Mouse (Mus musculus) liver, adult 2 months (tissue): ENCODE results near the gene Snhg11. TPM values are rescaled to one million over a fixed set of nuclear protein-coding genes. Genes with fewer than 3 reads are reported as not detected.
"Not testable (repeated sequence)": the region's sequence is repeated elsewhere in the genome, so short reads cannot be mapped to it uniquely, and the experiment has no call there.

Source experiments
- DNase-seq: peaks from one replicate; pipeline ENCODE4 v3.0.0-alpha.2; 2011; ENCODE audit warnings: low read depth, low spot score; ENCODE audit errors: extremely low read depth
- H3K27ac ChIP-seq: fragments of 200-500 bp; replicated peaks from 2 replicates; pipeline ENCODE4 v1.5.1; 2012; ENCODE audit warnings: low read depth, mild to moderate bottlenecking, control low read depth, inconsistent platforms, low read length; ENCODE audit not compliant: insufficient read depth
- H3K27me3 ChIP-seq: fragments of 200-500 bp; 2 replicates; pipeline ENCODE4 v1.6.1; 2012; ENCODE audit warnings: mild to moderate bottlenecking, moderate library complexity, low read length, inconsistent platforms; ENCODE audit not compliant: control insufficient read depth, insufficient read depth
- H3K36me3 ChIP-seq: fragments of 200-500 bp; 2 replicates; pipeline ENCODE4 v1.6.1; 2012; ENCODE audit warnings: low read length, inconsistent platforms; ENCODE audit not compliant: control insufficient read depth, insufficient read depth
- H3K4me1 ChIP-seq: fragments of 200-500 bp; 2 replicates; pipeline ENCODE4 v1.6.1; 2011; ENCODE audit warnings: low read length; ENCODE audit not compliant: control insufficient read depth, insufficient read depth
- H3K4me3 ChIP-seq: fragments of 200-500 bp; 2 replicates; pipeline ENCODE4 v1.5.1; 2011; ENCODE audit warnings: low read depth, mild to moderate bottlenecking, control low read depth, low read length, moderate library complexity; ENCODE audit not compliant: insufficient read depth
- H3K79me2 ChIP-seq: fragments of 200-500 bp; 2 replicates; pipeline ENCODE4 v1.6.1; 2012; ENCODE audit warnings: inconsistent platforms, mild to moderate bottlenecking, low read length, moderate library complexity; ENCODE audit not compliant: control insufficient read depth, insufficient read depth
- H3K9ac ChIP-seq: fragments of 200-500 bp; 2 replicates; pipeline ENCODE4 v1.6.1; 2012; ENCODE audit warnings: low read depth, mild to moderate bottlenecking, control low read depth, inconsistent platforms, low read length
- CTCF ChIP-seq: fragments of 200-500 bp; IDR thresholded peaks from 2 replicates; pipeline ENCODE4 v1.5.1; 2011; ENCODE audit warnings: low read depth, low read length, control low read depth
- POLR2A ChIP-seq: fragments of 200-500 bp; IDR thresholded peaks from 2 replicates; pipeline ENCODE4 v1.6.1; 2011; ENCODE audit warnings: low read length, control low read depth; ENCODE audit not compliant: insufficient read depth; ENCODE audit errors: extremely low read depth
- WGBS: fragments of 180-500 bp; shearing (Covaris S2); methylation state at CpG from one replicate; pipeline ENCODE4 v1.1.7; 2018; 5-methylcytosine and 5-hydroxymethylcytosine counted together
- polyA plus RNA-seq: library from polyadenylated mRNA; depleted of rRNA; stranded (reverse); fragments of >200 nt; gene quantifications from 2 replicates; pipeline ENCODE4 v1.2.3, GENCODE M21; 2012
- total RNA-seq: library from RNA; depleted of rRNA; stranded (reverse); fragments of >200 nt; gene quantifications from 2 replicates; pipeline ENCODE4 v1.2.3, GENCODE M21; 2014

Gene Snhg11
- total and polyA plus RNA-seq, 2 experiments = 0.92 to 3.5 TPM

DNA sequence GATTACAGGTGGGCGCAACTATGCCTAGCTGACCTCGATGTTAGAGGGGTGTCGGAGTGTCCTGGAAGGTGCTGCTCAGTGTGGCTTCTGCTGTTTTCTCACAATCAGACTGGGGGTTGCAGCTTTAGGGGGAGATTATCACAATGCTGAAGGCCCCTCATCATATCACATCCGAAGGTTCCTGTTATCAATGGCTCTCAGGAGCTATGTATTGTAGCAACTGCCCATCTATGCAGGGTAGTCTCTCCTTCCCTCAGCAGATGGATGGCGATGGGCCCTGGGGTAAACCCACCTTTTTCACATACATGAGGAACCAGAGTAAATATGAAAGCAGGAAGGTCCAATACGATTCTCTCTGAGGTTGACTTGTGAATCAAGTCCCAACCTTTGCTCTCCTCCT, 20.9 kb downstream of the Snhg11 start:
- Histone ChIP-seq H3K4me3 (no peak overlapping the region), H3K4me1 (peaks cover 6% of the 10 kb centered on the region; the same call in 1 of the 2 replicates), H3K27ac (no peak overlapping the region), H3K9ac (no peak overlapping the region), H3K36me3 (0 out of 2 replicates have a peak, but pooled peaks cover 2% of the 10 kb centered on the region), H3K79me2 (peaks cover 10% of the 10 kb centered on the region; the same call in 1 of the 2 replicates), H3K27me3 (no peaks in the 10 kb centered on the region)
- DNase-seq = no peak
- no peak for TF ChIP-seq POLR2A
- no peak for TF ChIP-seq CTCF
- 88% methylated on average over 6 of the region's 6 CpGs for WGBS

DNA sequence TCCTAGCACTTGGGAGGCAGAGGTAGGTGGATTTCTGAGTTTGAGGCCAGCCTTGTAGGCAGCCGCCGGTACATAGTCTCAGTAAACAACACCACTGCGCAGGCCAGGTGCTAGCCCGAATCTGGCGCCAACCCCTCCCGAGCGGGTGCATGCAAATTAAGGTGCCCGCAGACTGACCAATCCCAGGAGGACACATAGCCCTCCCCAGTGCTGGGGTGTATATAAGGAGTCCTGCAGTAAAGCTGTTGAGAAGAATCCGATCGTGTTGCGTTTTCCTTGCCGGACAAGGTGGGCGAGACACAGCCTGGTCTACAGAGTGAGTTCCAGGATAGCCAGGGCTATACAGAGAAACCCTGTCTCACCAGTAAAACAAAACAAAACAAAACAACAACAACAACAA, 21.7 kb downstream of the Snhg11 start:
- H3K4me1 ChIP-seq, H3K27me3 ChIP-seq, H3K36me3 ChIP-seq: not testable (repeated sequence)
- Histone ChIP-seq H3K79me2 (peaks cover 10% of the 10 kb centered on the region; the same call in 1 of the 2 replicates), H3K9ac (peak overlapping the region; percentile 73; the same call in 1 of the 2 replicates), H3K27ac (peak overlapping the region; percentile 53), H3K4me3 (peak overlapping the region; percentile 55)
- 34% methylated on average over 13 of the region's 13 CpGs for WGBS
- DNase-seq = peak; percentile 81
- TF ChIP-seq POLR2A = 0 out of 2 replicates have a peak, but pooled peaks have one; percentile 37

DNA sequence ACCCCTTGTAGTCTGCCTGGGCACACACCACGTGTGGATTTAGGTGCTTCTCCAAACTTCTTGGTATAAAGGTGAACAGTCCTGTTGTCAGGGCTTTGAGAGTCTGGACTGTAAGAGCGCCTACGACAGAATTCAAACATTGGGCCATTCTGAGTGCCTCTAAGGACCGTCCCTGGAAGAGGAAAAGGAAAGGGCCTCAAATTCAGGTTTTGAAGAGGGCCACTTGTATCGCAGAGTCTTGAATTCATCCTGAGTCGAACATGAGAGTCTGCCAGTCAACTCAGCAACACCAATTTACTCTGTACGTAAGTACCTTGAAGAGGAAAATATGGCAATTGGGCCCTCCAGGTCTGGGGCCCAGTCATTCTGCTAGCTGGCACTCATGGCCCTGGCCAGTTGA, 27.5 kb downstream of the Snhg11 start:
- H3K36me3 ChIP-seq = peaks cover 15% of the 10 kb centered on the region
- no peak for TF ChIP-seq POLR2A
- TF ChIP-seq CTCF = no peak
- no peak for DNase-seq
- 92% methylated on average over 7 of the region's 7 CpGs for WGBS
- H3K4me1 ChIP-seq = peaks cover 4% of the 10 kb centered on the region; the same call in 1 of the 2 replicates
- no peaks in the 10 kb centered on the region for H3K27me3 ChIP-seq
- peaks cover 8% of the 10 kb centered on the region; the same call in 1 of the 2 replicates for H3K79me2 ChIP-seq
- no peak overlapping the region for H3K27ac ChIP-seq
- no peak overlapping the region for H3K4me3 ChIP-seq
- no peak overlapping the region for H3K9ac ChIP-seq

DNA sequence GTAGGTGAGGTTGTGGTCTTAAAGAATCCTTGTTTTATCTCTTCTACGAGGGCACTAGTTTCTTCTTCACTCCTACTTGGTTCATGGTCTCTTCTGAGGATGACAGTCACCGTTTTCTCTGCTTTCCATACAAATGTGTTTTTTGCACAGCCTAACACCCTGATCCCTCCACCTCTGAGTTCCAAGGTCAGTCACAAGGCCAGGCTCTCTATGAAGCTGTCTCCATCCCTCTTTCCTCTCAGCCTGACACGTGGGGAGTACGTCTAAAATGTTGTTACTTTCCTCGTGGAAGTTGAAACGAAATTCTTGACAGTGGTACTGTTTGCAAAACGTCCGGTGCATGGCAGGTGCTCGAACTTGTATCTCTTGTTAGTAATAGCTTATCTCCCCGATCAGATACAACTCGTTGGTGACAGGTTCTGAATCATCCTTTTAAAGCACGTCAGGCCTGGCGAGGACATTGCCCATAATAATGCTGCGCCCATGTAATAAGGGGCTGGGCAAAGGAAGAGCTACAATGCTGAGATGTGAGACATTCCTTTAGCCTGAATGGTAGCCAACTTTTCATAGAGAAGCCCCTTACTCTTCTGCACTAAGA, 33.7 kb downstream of the Snhg11 start:
- Histone ChIP-seq H3K36me3 (no peaks in the 10 kb centered on the region), H3K4me3 (peak overlapping the region; percentile 39), H3K79me2 (peaks cover 12% of the 10 kb centered on the region; the same call in 1 of the 2 replicates), H3K27ac (no peak overlapping the region), H3K4me1 (peaks cover 9% of the 10 kb centered on the region), H3K9ac (peak overlapping the region; percentile 51), H3K27me3 (no peaks in the 10 kb centered on the region)
- DNase-seq = no peak
- WGBS = 18% methylated on average over 14 of the region's 14 CpGs
- TF ChIP-seq POLR2A (no peak), CTCF (no peak)

GRCm38 (mm10) chr2:158409595-158410021, 34.2 kb downstream of the Snhg11 start, which contains the start of gene Ralgapb:
Ralgapb (plus strand) TSS chr2:158409848.
- TF ChIP-seq POLR2A = 0 out of 2 replicates have a peak, but pooled peaks have one; percentile 22
- TF ChIP-seq CTCF = peak; percentile 69
- Histone ChIP-seq H3K36me3 (no peaks in the 10 kb centered on the region), H3K27me3 (no peaks in the 10 kb centered on the region), H3K4me3 (peak within 1 kb of the TSS; percentile 84), H3K9ac (peak within 1 kb of the TSS; percentile 94), H3K27ac (peak within 1 kb of the TSS; percentile 75), H3K79me2 (peaks cover 12% of the 10 kb centered on the region; the same call in 1 of the 2 replicates), H3K4me1 (peaks cover 11% of the 10 kb centered on the region)
- DNase-seq = peak; percentile 86
- under 1% methylated on average over 46 of the region's 46 CpGs for WGBS
